Mouse (Mus musculus): Measurements from ENCODE around the gene Stk36.

Gene Stk36

GRCm38 (mm10) chr1:74668371-74668770, 67.1 kb downstream of the Stk36 start:
- no peak for DNase-seq (ENCODE audit: low spot score)

GRCm38 (mm10) chr1:74672731-74673130, 71.5 kb downstream of the Stk36 start:
- DNase-seq (ENCODE audit: low spot score) = no peak

- DNase-seq (ENCODE audit: low spot score) = no peak
Measured at GRCm38 (mm10) chr1:74676863-74677262, 75.6 kb downstream of the Stk36 start.

- no peak for DNase-seq (ENCODE audit: low spot score)
Measured at GRCm38 (mm10) chr1:74677843-74678242, 76.6 kb downstream of the Stk36 start.

Data from MN1 (cell line).